Mouse (Mus musculus) kidney, adult 2 months (tissue): ENCODE measurements around the gene Dpp9.

Experiments
- CTCF ChIP-seq: fragments of 200-500 bp; conservative IDR thresholded peaks from 2 replicates; pipeline ENCODE4 v1.5.1; 2011; ENCODE audit warnings: low read depth, mild to moderate bottlenecking, control low read depth, low read length, moderate library complexity, mixed read lengths; ENCODE audit not compliant: insufficient read depth, insufficient read length
- POLR2A ChIP-seq: fragments of 200-500 bp; IDR thresholded peaks from one replicate; pipeline ENCODE4 v1.6.1; 2011; ENCODE audit warnings: low read depth, low read length, control low read depth

DNA sequence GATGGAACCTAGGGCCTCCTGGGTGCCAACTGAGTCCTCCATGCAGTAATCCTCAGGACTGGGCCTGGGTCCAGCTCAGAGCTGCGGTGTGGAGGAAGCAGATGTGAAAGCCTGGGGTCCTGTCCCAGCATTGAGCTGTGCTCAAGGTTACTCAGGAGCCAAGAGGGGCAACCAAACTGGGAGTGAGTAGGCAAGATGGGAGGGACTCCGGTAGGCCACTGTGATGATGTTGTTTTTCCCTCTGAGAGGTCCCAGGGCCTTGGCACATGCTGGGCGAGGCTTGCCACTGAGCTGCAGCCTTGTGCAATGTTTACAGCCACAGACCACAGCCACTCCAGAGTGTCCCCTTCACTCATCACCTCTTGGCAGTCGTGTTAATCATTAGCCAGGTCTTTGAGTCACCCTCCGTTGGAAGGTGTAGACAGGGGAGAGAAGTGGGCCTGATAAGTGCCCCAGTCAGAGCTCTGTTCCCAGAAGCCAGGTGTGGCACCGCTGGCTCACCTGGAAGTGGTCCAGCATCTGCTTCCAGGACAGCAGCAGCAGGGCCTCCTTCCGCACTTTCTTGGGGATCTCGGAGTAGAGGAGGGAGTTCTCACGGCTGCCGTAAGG is 12.3 kb downstream of the Dpp9 start:
- TF ChIP-seq POLR2A (no peak), CTCF (no peak)
